Mouse (Mus musculus) MEL (cell line): ENCODE measurements at regions not wholly inside any gene's neighbourhood (a gene's known extent, or its start where the extent isn't known, plus 50 kb on each side); places are given as distances from the start of the nearest gene placed in this dataset.

Experiments
- CTCF ChIP-seq, 3 experiments: IDR thresholded peaks in 2 of 3; conservative IDR thresholded peaks in 1 of 3; 2 replicates each; pipeline ENCODE4 v1.5.1; 2011 to 2012; ENCODE audit warnings: low read length in 3 of 3, low read depth in 2 of 3, mild to moderate bottlenecking in 2 of 3, improper control_type of control experiment in 1 of 3, inconsistent platforms in 1 of 3, mixed read lengths in 1 of 3, moderate library complexity in 1 of 3; ENCODE audit not compliant: control insufficient read depth in 1 of 3, insufficient read depth in 1 of 3, poor library complexity in 1 of 3, severe bottlenecking in 1 of 3
- EP300 ChIP-seq, 2 experiments: IDR thresholded peaks; 2 replicates each; pipeline ENCODE4 v1.6.1; 2011; ENCODE audit warnings: improper control_type of control experiment in 2 of 2, low read length in 2 of 2, low read depth in 1 of 2, mild to moderate bottlenecking in 1 of 2
- ETS1 ChIP-seq: IDR thresholded peaks from 2 replicates; pipeline ENCODE4 v1.6.1; 2012; ENCODE audit warnings: low read depth, mild to moderate bottlenecking, inconsistent platforms, low read length, improper control_type of control experiment, moderate library complexity
- GABPA ChIP-seq: IDR thresholded peaks from 2 replicates; pipeline ENCODE4 v1.6.1; 2012; ENCODE audit warnings: low read depth, mild to moderate bottlenecking, inconsistent platforms, low read length, improper control_type of control experiment, moderate library complexity
- GATA1 ChIP-seq: IDR thresholded peaks from 2 replicates; pipeline ENCODE4 v1.6.1; 2011; ENCODE audit warnings: low read depth, low read length, improper control_type of control experiment
- MAFK ChIP-seq: IDR thresholded peaks from 2 replicates; pipeline ENCODE4 v1.6.1; 2011; ENCODE audit warnings: low read depth, mild to moderate bottlenecking, low read length, improper control_type of control experiment, borderline replicate concordance
- MAZ ChIP-seq: IDR thresholded peaks from 2 replicates; pipeline ENCODE4 v1.6.1; 2012; ENCODE audit warnings: low read depth, mild to moderate bottlenecking, inconsistent platforms, low read length, improper control_type of control experiment
- MEF2A ChIP-seq: IDR thresholded peaks from 2 replicates; pipeline ENCODE4 v1.6.1; 2014; ENCODE audit warnings: low read depth, mild to moderate bottlenecking, inconsistent platforms, low read length, improper control_type of control experiment; ENCODE audit not compliant: poor library complexity, insufficient replicate concordance, severe bottlenecking; ENCODE audit errors: extremely low read depth
- POLR2A ChIP-seq, 2 experiments: IDR thresholded peaks; 2 replicates each; pipeline ENCODE4 v1.6.1; 2011 to 2012; ENCODE audit warnings: low read length in 2 of 2, mild to moderate bottlenecking in 2 of 2, control low read depth in 1 of 2, improper control_type of control experiment in 1 of 2, low read depth in 1 of 2, moderate library complexity in 1 of 2; ENCODE audit not compliant: control insufficient read depth in 1 of 2, insufficient read depth in 1 of 2, poor library complexity in 1 of 2
- POLR2AphosphoS5 ChIP-seq: IDR thresholded peaks from 2 replicates; pipeline ENCODE4 v1.6.1; 2012; ENCODE audit warnings: low read depth, borderline replicate concordance, mild to moderate bottlenecking, inconsistent platforms, low read length, moderate library complexity, mixed read lengths
- SIN3A ChIP-seq: IDR thresholded peaks from 2 replicates; pipeline ENCODE4 v1.6.1; 2012; ENCODE audit warnings: low read length, improper control_type of control experiment, inconsistent platforms
- TBP ChIP-seq: IDR thresholded peaks from 2 replicates; pipeline ENCODE4 v1.8.0; 2011; ENCODE audit warnings: low read depth, low read length, improper control_type of control experiment
- TCF12 ChIP-seq: IDR thresholded peaks from 2 replicates; pipeline ENCODE4 v1.6.1; 2014; ENCODE audit warnings: low read depth, mild to moderate bottlenecking, inconsistent platforms, low read length, improper control_type of control experiment, moderate library complexity
- ZNF384 ChIP-seq: IDR thresholded peaks from 2 replicates; pipeline ENCODE4 v1.6.1; 2012; ENCODE audit warnings: low read depth, mild to moderate bottlenecking, inconsistent platforms, low read length, improper control_type of control experiment

- TF ChIP-seq EP300 (IDR thresholded peaks at IDR 0.05; ENCODE audit: low read depth in 1 of 2, low read length in 2 of 2) (no peak), CTCF (IDR thresholded peaks at IDR 0.05 in 2 of 3, conservative IDR thresholded peaks at IDR 0.05 in 1 of 3; ENCODE audit: control insufficient read depth in 1 of 3, insufficient read depth in 1 of 3, low read depth in 2 of 3, low read length in 3 of 3, poor library complexity in 1 of 3, severe bottlenecking in 1 of 3) (peak; percentile 93 to 97 (median 96)), POLR2A (IDR thresholded peaks at IDR 0.05; ENCODE audit: control insufficient read depth in 1 of 2, insufficient read depth in 1 of 2, low read depth in 1 of 2, low read length in 2 of 2, poor library complexity in 1 of 2) (no peak), ZNF384 (no peak), ETS1 (no peak), MAZ (no peak), GABPA (no peak), POLR2AphosphoS5 (no peak), TCF12 (no peak), MEF2A (no peak), SIN3A (no peak), TBP (no peak), MAFK (no peak), GATA1 (no peak)
Observed at GRCm38 (mm10) chr5:148451811-148452210, 52.1 kb upstream of the Slc7a1 start.
